In the genomic region with DNA sequence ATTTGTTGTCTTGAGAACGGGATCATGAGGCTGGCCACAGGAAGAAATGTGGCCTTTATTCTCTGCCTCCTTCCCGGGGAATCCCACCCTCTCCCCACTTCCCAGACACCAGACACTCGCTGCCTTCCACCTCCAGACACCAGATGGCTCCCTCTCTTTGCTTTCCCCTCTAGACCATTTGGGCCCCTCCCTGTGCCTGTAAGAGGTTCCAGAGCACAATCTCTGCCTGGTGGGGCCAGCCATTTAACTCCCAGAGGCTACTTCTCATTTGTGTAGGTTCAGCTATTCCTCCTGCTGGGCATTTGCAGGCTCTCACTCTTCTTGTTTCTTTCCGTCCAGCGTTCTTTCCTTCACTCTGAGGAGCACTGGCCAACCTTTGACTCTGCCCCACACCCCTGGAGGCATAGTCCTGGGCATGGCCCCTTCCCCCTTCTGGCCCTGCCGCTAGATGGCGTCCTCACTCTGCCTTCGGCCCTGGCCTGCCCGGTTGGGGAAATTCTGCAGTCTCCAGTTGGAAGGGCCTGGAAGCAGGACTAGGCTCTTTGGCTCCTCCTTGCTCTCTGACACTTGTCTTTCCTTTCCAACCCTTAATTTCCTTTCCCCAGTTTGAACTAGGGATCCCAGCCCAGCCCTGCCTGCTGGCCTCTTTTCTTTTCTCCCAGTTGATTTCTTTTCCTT, we compare ENCODE assay signal across 9 mouse cellular contexts. TPM values are rescaled to one million over a fixed set of nuclear protein-coding genes. Genes with fewer than 3 reads are reported as not detected.
DNase-seq lines count a peak whose midpoint lies in the region; ATAC-seq lines count a peak whose summit lies in the region.
"Had no signal": no experiment of that assay in that cellular context is flagged by ENCODE, and none has a peak within 500 bp of the region (broad histone marks: within the 10 kb centered on the region; RNA-seq: fewer than 3 reads in every experiment).

No protein-coding gene starts in this region.

- H3K9me3 ChIP-seq in midbrain, embryonic 11.5 days (ENCODE audit: control insufficient read depth, low read length) = no peaks in the 10 kb centered on the region
- no peaks in the 10 kb centered on the region for H3K9me3 ChIP-seq in midbrain, embryonic 13.5 days
- no peaks in the 10 kb centered on the region for H3K9me3 ChIP-seq in stomach, embryonic 16.5 days (replicated peaks; ENCODE audit: control insufficient read depth, low read length)
- H3K9me3 ChIP-seq: embryonic facial prominence, embryonic 12.5 days had no signal

- peak; percentile 90 for DNase-seq in midbrain, embryonic 11.5 days (ENCODE audit: low spot score, missing footprints)
- DNase-seq in adrenal gland, postnatal 25 days = peak; percentile 85
- DNase-seq in gastrocnemius, postnatal 10 days = peak; percentile 60
- DNase-seq in kidney, postnatal 36 days = peak; percentile 77 to 86
- peak; percentile 62 for DNase-seq in lung, postnatal 25 days (ENCODE audit: low spot score)

- no peaks in the 10 kb centered on the region for H3K36me3 ChIP-seq in midbrain, embryonic 11.5 days (ENCODE audit: control insufficient read depth, insufficient read depth, low read length)
- no peaks in the 10 kb centered on the region for H3K36me3 ChIP-seq in midbrain, embryonic 13.5 days
- no peaks in the 10 kb centered on the region for H3K36me3 ChIP-seq in stomach, embryonic 16.5 days (ENCODE audit: control insufficient read depth, insufficient read depth, low read length)
- H3K36me3 ChIP-seq: embryonic facial prominence, embryonic 12.5 days had no signal

- no peak overlapping the region for H3K4me2 ChIP-seq in midbrain, embryonic 11.5 days
- no peak overlapping the region for H3K4me2 ChIP-seq in midbrain, embryonic 13.5 days (replicated peaks)
- no peak overlapping the region for H3K4me2 ChIP-seq in stomach, embryonic 16.5 days (ENCODE audit: low read depth, low read length)
- H3K4me2 ChIP-seq: embryonic facial prominence, embryonic 12.5 days had no signal

- H3K27ac ChIP-seq in midbrain, embryonic 11.5 days (ENCODE audit: low read depth, low read length) = no peak overlapping the region
- H3K27ac ChIP-seq in midbrain, embryonic 13.5 days = no peak overlapping the region
- H3K27ac ChIP-seq in stomach, embryonic 16.5 days (ENCODE audit: low read length) = no peak overlapping the region
- H3K27ac ChIP-seq: embryonic facial prominence, embryonic 12.5 days had no signal

- WGBS in midbrain, embryonic 11.5 days = 6% methylated on average over 9 of the region's 9 CpGs
- 7% methylated on average over 9 of the region's 9 CpGs for WGBS in midbrain, embryonic 13.5 days
- 6% methylated on average over 9 of the region's 9 CpGs for WGBS in stomach, embryonic 16.5 days

- H3K9ac ChIP-seq in midbrain, embryonic 11.5 days (ENCODE audit: low read length) = no peak overlapping the region
- H3K9ac ChIP-seq in midbrain, embryonic 13.5 days (replicated peaks) = no peak overlapping the region
- no peak overlapping the region for H3K9ac ChIP-seq in stomach, embryonic 16.5 days (ENCODE audit: low read length)
- H3K9ac ChIP-seq: embryonic facial prominence, embryonic 12.5 days had no signal

- H3K27me3 ChIP-seq in midbrain, embryonic 11.5 days (ENCODE audit: control insufficient read depth, insufficient read depth, low read length) = peaks cover 47% of the 10 kb centered on the region
- peaks cover 63% of the 10 kb centered on the region for H3K27me3 ChIP-seq in midbrain, embryonic 13.5 days
- peaks cover 38% of the 10 kb centered on the region for H3K27me3 ChIP-seq in stomach, embryonic 16.5 days (ENCODE audit: control insufficient read depth, insufficient read depth, low read length)

- peaks cover 3% of the 10 kb centered on the region for H3K4me1 ChIP-seq in midbrain, embryonic 11.5 days (ENCODE audit: control insufficient read depth, insufficient read depth, low read length)
- H3K4me1 ChIP-seq in midbrain, embryonic 13.5 days (replicated peaks) = peaks cover 21% of the 10 kb centered on the region
- no peaks in the 10 kb centered on the region for H3K4me1 ChIP-seq in stomach, embryonic 16.5 days (ENCODE audit: control insufficient read depth, insufficient read depth, low read length)
- H3K4me1 ChIP-seq: embryonic facial prominence, embryonic 12.5 days had no signal

- H3K4me3 ChIP-seq in midbrain, embryonic 11.5 days (ENCODE audit: low read depth, low read length) = no peak overlapping the region
- no peak overlapping the region for H3K4me3 ChIP-seq in midbrain, embryonic 13.5 days (replicated peaks)
- no peak overlapping the region for H3K4me3 ChIP-seq in stomach, embryonic 16.5 days (replicated peaks; ENCODE audit: low read length)
- H3K4me3 ChIP-seq: embryonic facial prominence, embryonic 12.5 days had no signal

- peak; percentile 60; the same call in 1 of the 2 replicates for ATAC-seq in midbrain, embryonic 11.5 days (ENCODE audit: low FRiP score)
- no peak for ATAC-seq in midbrain, embryonic 13.5 days
- ATAC-seq in stomach, embryonic 16.5 days (ENCODE audit: insufficient read depth, low FRiP score) = peak; percentile 76; the same call in 1 of the 2 replicates
- ATAC-seq in activated CD4-positive, CD25-positive, alpha-beta regulatory T cell, adult 4 months = no peak

RNA-seq across cellular contexts. Expression of a gene that starts 2.6 kb away (rescaled TPM):
- 4.9 and 6.8 TPM in 2 replicates for polyA plus RNA-seq in midbrain, embryonic 11.5 days (2014; fragmentation: Nextera tagmentation; extraction: Ambion mirVana)
- 1.3 and 3.4 TPM in 2 replicates for polyA plus RNA-seq in midbrain, embryonic 13.5 days (2015; fragmentation: Nextera tagmentation; extraction: Ambion mirVana)
- 13.2 and 14.6 TPM in 2 replicates for total RNA-seq in adrenal gland, postnatal 25 days (2021)
- total RNA-seq in gastrocnemius, postnatal 10 days (2021) = not detected
- polyA plus RNA-seq in stomach, embryonic 16.5 days (2015; fragmentation: Nextera tagmentation; extraction: Ambion mirVana) = 3.4 and 4.1 TPM in 2 replicates
- not detected for polyA plus RNA-seq in activated CD4-positive, CD25-positive, alpha-beta regulatory T cell, adult 4 months (2017; shearing (Covaris generic))

Comparison
In these comparisons a context has a peak if more than half of its experiments do, and no peak if none do; other contexts are left out.
1. ATAC-seq: peak in midbrain, embryonic 11.5 days (single experiment) and stomach, embryonic 16.5 days (single experiment); none in midbrain, embryonic 13.5 days (single experiment) and activated CD4-positive, CD25-positive, alpha-beta regulatory T cell, adult 4 months (single experiment).
2. Peak in every context shown above with its lines, with median percentiles within 50 percentile points of each other: DNase-seq.